Mouse (Mus musculus) cerebellum, adult 2 months (tissue): Measurements from ENCODE around the gene Pip4p1.

ENCODE experiments used
- CTCF ChIP-seq: fragments of 200-500 bp; IDR thresholded peaks from 2 replicates; pipeline ENCODE4 v1.5.1; 2011; ENCODE audit warnings: low read depth, mild to moderate bottlenecking, control low read depth, low read length, moderate library complexity, borderline replicate concordance; ENCODE audit not compliant: insufficient read depth
- POLR2A ChIP-seq: fragments of 200-500 bp; IDR thresholded peaks from 2 replicates; pipeline ENCODE4 v1.6.1; 2011; ENCODE audit warnings: low read length, control low read depth, borderline replicate concordance; ENCODE audit not compliant: insufficient read depth

DNA sequence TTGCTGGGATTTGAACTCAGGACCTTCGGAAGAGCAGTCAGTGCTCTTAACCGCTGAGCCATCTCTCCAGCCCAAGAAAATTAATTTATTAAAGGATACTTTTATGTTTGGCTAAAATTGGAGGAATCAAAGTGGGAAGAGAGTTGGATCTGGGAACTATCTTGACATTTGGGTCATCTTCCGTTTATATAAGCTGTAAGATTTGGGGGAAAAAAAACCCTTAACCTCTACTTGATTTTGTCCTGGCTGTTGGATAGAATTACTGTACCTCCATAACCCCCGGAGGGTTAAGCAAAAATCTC is 25.9 kb downstream of the Pip4p1 start:
- TF ChIP-seq CTCF (no peak), POLR2A (no peak)
